Mouse (Mus musculus) stomach, embryonic 14.5 days (tissue): ENCODE measurements around the gene Rhou. TPM values are rescaled to one million over a fixed set of nuclear protein-coding genes. Genes with fewer than 3 reads are reported as not detected.

Experiments
- ATAC-seq: fragments of 200-750 bp; cut with Nextera tagmentation; 2 replicates; pipeline ENCODE4 v1.8.0; 2017; ENCODE audit warnings: low read depth, moderate TSS enrichment; ENCODE audit not compliant: insufficient number of reproducible peaks, insufficient read depth, low FRiP score
- H3K27ac ChIP-seq: fragments of 300-500 bp; sonication (generic); 2 replicates; pipeline ENCODE4 v1.5.1; 2014; ENCODE audit warnings: mild to moderate bottlenecking, low read length, moderate library complexity, mixed read lengths
- H3K27me3 ChIP-seq: fragments of 300-500 bp; sonication (generic); 2 replicates; pipeline ENCODE4 v1.6.1; 2014; ENCODE audit warnings: low read length, control low read depth, mixed read lengths; ENCODE audit not compliant: control insufficient read depth, insufficient read depth
- H3K36me3 ChIP-seq: fragments of 300-500 bp; sonication (generic); 2 replicates; pipeline ENCODE4 v1.6.1; 2014; ENCODE audit warnings: mild to moderate bottlenecking, control low read depth, low read length, moderate library complexity, mixed read lengths; ENCODE audit not compliant: control insufficient read depth, insufficient read depth
- H3K4me1 ChIP-seq: fragments of 300-500 bp; sonication (generic); 2 replicates; pipeline ENCODE4 v1.6.1; 2014; ENCODE audit warnings: low read length, control low read depth, mixed read lengths; ENCODE audit not compliant: control insufficient read depth, insufficient read depth
- H3K4me2 ChIP-seq: fragments of 300-500 bp; sonication (generic); replicated peaks from 2 replicates; pipeline ENCODE4 v1.6.1; 2014; ENCODE audit warnings: low read depth, low read length, control low read depth
- H3K4me3 ChIP-seq: fragments of 300-500 bp; sonication (generic); 2 replicates; pipeline ENCODE4 v1.5.1; 2014; ENCODE audit warnings: low read depth, low read length, control low read depth
- H3K9ac ChIP-seq: fragments of 300-500 bp; sonication (generic); replicated peaks from 2 replicates; pipeline ENCODE4 v1.6.1; 2014; ENCODE audit warnings: low read depth, mild to moderate bottlenecking, control low read depth, low read length, moderate library complexity, mixed read lengths
- H3K9me3 ChIP-seq: fragments of 300-500 bp; sonication (generic); 2 replicates; pipeline ENCODE4 v1.6.1; 2016; ENCODE audit warnings: low read depth, low read length, control low read depth; ENCODE audit not compliant: control insufficient read depth
- WGBS: fragments of 180-500 bp; shearing (Covaris S2); extraction: QIAGEN DNeasy Blood & Tissue Kit; methylation state at CpG from one replicate; pipeline ENCODE4 v1.1.7; 2014; 5-methylcytosine and 5-hydroxymethylcytosine counted together
- polyA plus RNA-seq: library from polyadenylated mRNA; unstranded; fragments of >200 nt; fragmentation: Nextera tagmentation; extraction: Ambion mirVana; gene quantifications from 2 replicates; pipeline ENCODE4 v1.2.1, GENCODE M21; 2014

The Rhou gene
- polyA plus RNA-seq, 1 experiment from 2014 or later: 11.7 TPM

GRCm38 (mm10) chr8:123685477-123685876 is 31.7 kb downstream of the Rhou start:
- ATAC-seq: no peak
- peaks cover 4% of the 10 kb centered on the region; the same call in 1 of the 2 replicates for H3K4me1 ChIP-seq
- WGBS: 82% methylated on average over 4 of the region's 4 CpGs
- no peak overlapping the region for H3K4me2 ChIP-seq
- no peak overlapping the region for H3K9ac ChIP-seq
- H3K36me3 ChIP-seq: no peaks in the 10 kb centered on the region
- no peak overlapping the region for H3K4me3 ChIP-seq
- H3K27ac ChIP-seq: no peak overlapping the region
- H3K27me3 ChIP-seq: no peaks in the 10 kb centered on the region
- no peaks in the 10 kb centered on the region; the same call in 1 of the 2 replicates for H3K9me3 ChIP-seq

DNA sequence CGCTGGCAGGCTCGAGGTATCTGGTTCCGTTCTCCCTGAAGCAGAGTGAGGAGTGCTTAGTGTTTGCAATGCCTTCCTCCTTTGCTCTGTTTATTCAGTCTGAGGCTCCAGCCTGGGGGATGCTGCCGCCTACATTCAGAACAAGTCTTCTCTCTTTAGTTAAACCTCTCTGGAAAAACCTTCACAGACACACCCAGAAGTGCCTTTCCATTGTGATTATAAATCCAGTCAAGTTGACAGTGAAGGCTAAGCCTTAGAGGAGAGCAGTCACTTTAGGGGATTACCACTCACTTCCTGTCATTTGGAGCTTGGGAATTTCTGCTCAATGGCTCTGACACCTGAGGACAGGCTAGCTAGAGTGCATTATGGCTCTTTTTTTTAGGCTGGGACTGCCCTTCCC is 34.1 kb downstream of the Rhou start:
- Histone ChIP-seq H3K9ac (no peak overlapping the region), H3K36me3 (no peaks in the 10 kb centered on the region), H3K27ac (no peak overlapping the region), H3K4me3 (no peak overlapping the region), H3K27me3 (no peaks in the 10 kb centered on the region), H3K4me1 (no peaks in the 10 kb centered on the region), H3K9me3 (no peaks in the 10 kb centered on the region), H3K4me2 (no peak overlapping the region)
- WGBS: 21% methylated on average over 4 of the region's 4 CpGs
- ATAC-seq: no peak

DNA sequence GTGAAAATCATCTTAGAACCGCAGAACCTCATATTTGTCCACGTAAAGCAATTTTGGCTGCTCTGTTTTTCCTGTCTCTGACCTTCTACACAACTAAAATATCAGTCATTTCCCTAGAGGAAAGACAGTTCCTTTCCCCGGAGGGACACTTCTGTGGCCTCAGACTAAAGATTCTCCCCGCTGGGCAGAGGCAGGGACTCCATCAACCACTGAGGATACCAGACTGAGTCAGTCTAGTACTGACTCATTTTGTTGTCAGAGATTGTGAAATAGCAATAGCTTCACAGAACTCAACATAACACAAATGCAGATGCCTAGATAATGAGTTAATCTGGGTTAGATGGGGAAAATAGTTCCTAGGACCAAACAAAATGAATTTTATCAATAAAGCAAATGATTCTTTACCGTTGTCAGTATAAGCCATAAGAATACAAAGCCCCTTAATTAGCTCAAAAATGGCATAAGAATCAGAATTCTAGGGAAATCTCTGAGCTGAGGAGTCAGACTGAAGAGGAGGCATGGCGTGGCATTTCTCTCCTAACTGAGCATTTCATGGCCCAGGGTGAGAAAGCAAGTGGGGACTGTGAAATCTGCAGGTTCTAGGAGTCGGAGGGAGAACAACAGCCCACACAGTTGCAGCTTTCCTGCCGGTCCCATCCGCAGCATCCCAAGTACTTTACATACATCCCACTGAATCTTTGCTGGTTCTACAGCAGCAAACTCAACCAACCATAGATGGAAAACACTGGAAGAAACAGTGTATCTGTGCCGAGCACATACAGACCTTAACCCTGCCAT is 38.6 kb downstream of the Rhou start:
- no peak for ATAC-seq
- no peak overlapping the region for H3K4me2 ChIP-seq
- no peaks in the 10 kb centered on the region for H3K9me3 ChIP-seq
- H3K4me1 ChIP-seq: no peaks in the 10 kb centered on the region
- WGBS: 84% methylated on average over 10 of the region's 10 CpGs
- no peaks in the 10 kb centered on the region for H3K36me3 ChIP-seq
- no peaks in the 10 kb centered on the region for H3K27me3 ChIP-seq
- H3K27ac ChIP-seq: no peak overlapping the region
- no peak overlapping the region for H3K9ac ChIP-seq
- no peak overlapping the region for H3K4me3 ChIP-seq

DNA sequence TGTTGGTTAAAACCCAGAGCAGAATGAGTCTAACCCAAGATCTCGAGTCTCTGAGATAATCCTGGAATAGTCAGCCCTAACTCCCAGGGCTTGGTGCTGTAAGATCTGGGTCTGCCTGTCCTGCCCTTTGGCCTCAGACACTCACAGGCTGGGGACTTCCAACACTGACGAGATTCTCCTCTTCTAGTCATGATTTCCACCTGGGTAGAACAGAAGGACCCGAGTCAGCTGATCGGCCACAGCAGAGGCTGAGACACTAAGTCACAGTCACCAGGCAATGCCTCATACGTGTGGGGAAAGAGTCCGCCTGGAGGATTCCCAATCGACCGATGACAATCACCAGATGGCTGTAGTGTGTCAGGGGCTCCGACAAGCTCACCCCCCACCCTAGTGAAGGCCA is 42.4 kb downstream of the Rhou start:
- Histone ChIP-seq H3K4me2 (no peak overlapping the region), H3K9ac (no peak overlapping the region), H3K4me1 (peaks cover 14% of the 10 kb centered on the region), H3K36me3 (no peaks in the 10 kb centered on the region), H3K4me3 (no peak overlapping the region), H3K9me3 (no peaks in the 10 kb centered on the region), H3K27me3 (no peaks in the 10 kb centered on the region), H3K27ac (no peak overlapping the region)
- no peak for ATAC-seq
- WGBS: 55% methylated on average over 9 of the region's 9 CpGs

GRCm38 (mm10) chr8:123697329-123697728 is 43.6 kb downstream of the Rhou start:
- Histone ChIP-seq H3K4me2 (no peak overlapping the region), H3K4me1 (peaks cover 15% of the 10 kb centered on the region), H3K27me3 (no peaks in the 10 kb centered on the region), H3K27ac (no peak overlapping the region), H3K36me3 (no peaks in the 10 kb centered on the region), H3K9me3 (no peaks in the 10 kb centered on the region), H3K4me3 (no peak overlapping the region), H3K9ac (no peak overlapping the region)
- peak; percentile 68; the same call in 1 of the 2 replicates for ATAC-seq
- 44% methylated on average over 5 of the region's 5 CpGs for WGBS

DNA sequence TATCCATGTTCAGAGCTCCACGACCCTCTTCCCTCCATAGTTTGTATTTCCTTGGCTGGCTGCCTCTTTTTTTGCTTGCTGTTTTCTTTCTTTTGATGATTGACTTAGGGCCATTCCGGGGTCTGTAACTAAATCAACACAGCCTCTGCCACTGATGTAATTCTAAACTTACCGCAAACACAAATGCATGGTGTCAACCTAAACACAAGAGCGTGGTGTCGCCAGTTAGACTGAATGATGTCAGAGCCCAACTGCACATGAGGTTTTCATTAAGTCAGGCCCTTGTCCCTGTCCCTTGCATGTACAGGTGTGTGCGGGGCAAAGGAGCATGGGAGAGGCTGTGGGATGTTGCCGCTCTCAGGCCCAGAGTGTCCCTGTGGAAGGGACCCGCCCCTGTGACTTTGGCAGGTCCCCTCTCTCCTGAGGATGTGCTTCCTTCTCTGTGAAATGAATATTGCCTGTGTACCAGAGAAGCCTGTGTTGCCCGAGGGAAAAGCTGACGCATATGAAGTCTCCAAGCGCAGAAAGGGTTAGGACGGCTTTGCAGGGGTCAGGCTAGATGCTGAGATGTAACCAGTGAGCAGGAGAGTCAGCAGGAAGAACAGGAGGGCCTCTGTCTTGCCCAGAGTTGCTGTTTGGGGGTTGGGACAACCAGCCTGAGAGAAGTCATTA is 46.8 kb downstream of the Rhou start:
- H3K36me3 ChIP-seq: no peaks in the 10 kb centered on the region
- WGBS: 45% methylated on average over 12 of the region's 12 CpGs
- H3K27me3 ChIP-seq: no peaks in the 10 kb centered on the region
- no peak overlapping the region for H3K4me2 ChIP-seq
- no peak overlapping the region for H3K4me3 ChIP-seq
- no peak for ATAC-seq
- peak overlapping the region; percentile 21; the same call in 1 of the 2 replicates for H3K27ac ChIP-seq
- peaks cover 23% of the 10 kb centered on the region for H3K4me1 ChIP-seq
- no peaks in the 10 kb centered on the region for H3K9me3 ChIP-seq
- no peak overlapping the region for H3K9ac ChIP-seq

- ATAC-seq: peak; percentile 65; the same call in 1 of the 2 replicates
- no peak overlapping the region for H3K4me2 ChIP-seq
- H3K4me1 ChIP-seq: peaks cover 25% of the 10 kb centered on the region
Measured at GRCm38 (mm10) chr8:123701952-123702587, 48.3 kb downstream of the Rhou start.

GRCm38 (mm10) chr8:123705376-123705775 is 51.6 kb downstream of the Rhou start:
- no peak overlapping the region for H3K9ac ChIP-seq
- WGBS: 62% methylated on average over 5 of the region's 5 CpGs
- no peak overlapping the region for H3K4me2 ChIP-seq
- H3K9me3 ChIP-seq: no peaks in the 10 kb centered on the region
- no peak overlapping the region for H3K4me3 ChIP-seq
- no peaks in the 10 kb centered on the region for H3K27me3 ChIP-seq
- no peaks in the 10 kb centered on the region for H3K36me3 ChIP-seq
- H3K27ac ChIP-seq: no peak overlapping the region
- no peak for ATAC-seq
- H3K4me1 ChIP-seq: peaks cover 21% of the 10 kb centered on the region

More at GRCm38 (mm10) chr8:123701952-123702587, 48.3 kb downstream of the Rhou start:
- H3K4me3 ChIP-seq: no peak overlapping the region
- H3K27me3 ChIP-seq: no peaks in the 10 kb centered on the region
- peak overlapping the region; percentile 84; the same call in 1 of the 2 replicates for H3K27ac ChIP-seq
- no peaks in the 10 kb centered on the region for H3K36me3 ChIP-seq
- H3K9me3 ChIP-seq: no peaks in the 10 kb centered on the region
- 44% methylated on average over 15 of the region's 15 CpGs for WGBS
- no peak overlapping the region for H3K9ac ChIP-seq
